26 mouse cellular contexts compared by ENCODE assay signal in genomic region chr2:180986449-180986848, GRCm38 (mm10). TPM values are rescaled to one million over a fixed set of nuclear protein-coding genes. Genes with fewer than 3 reads are reported as not detected.
A peak's percentile ranks its signal among the peaks of the same experiment; 100 is the strongest.
DNase-seq lines count a peak whose midpoint lies in the region; ATAC-seq and TF ChIP-seq lines count a peak whose summit lies in the region.
"Had no signal": no experiment of that assay in that cellular context is flagged by ENCODE, and none has a peak within 500 bp of the region (broad histone marks: within the 10 kb centered on the region; RNA-seq: fewer than 3 reads in every experiment).

TSS of gene Col20a1 (plus strand) at chr2:180986535.

- H3K9ac ChIP-seq in forebrain, postnatal 0 days, result no peak within 1 kb of the TSS
- H3K9ac ChIP-seq in embryonic facial prominence, embryonic 14.5 days (ENCODE audit: low read depth, low read length), result no peak within 1 kb of the TSS
- no peak within 1 kb of the TSS for H3K9ac ChIP-seq in stomach, embryonic 16.5 days (ENCODE audit: low read length)
- H3K9ac ChIP-seq: embryonic facial prominence, embryonic 13.5 days; forebrain, embryonic 15.5 days; kidney, embryonic 15.5 days; liver, embryonic 13.5 days; neural tube, embryonic 15.5 days had no signal

- peak within 1 kb of the TSS; percentile 54; the same call in 1 of the 2 replicates for H3K27ac ChIP-seq in forebrain, embryonic 10.5 days
- H3K27ac ChIP-seq in forebrain, postnatal 0 days (ENCODE audit: low read depth, low read length), result no peak within 1 kb of the TSS
- H3K27ac ChIP-seq in left cerebral cortex, adult 2 months, result 0 out of 2 replicates have a peak within 1 kb of the TSS, but pooled peaks have one; percentile 4
- H3K27ac ChIP-seq in embryonic facial prominence, embryonic 14.5 days (replicated peaks; ENCODE audit: low read depth, low read length), result peak within 1 kb of the TSS; percentile 25; the same call in 1 of the 2 replicates
- H3K27ac ChIP-seq in stomach, embryonic 16.5 days (ENCODE audit: low read length), result peak within 1 kb of the TSS; percentile 75
- H3K27ac ChIP-seq: embryonic facial prominence, embryonic 13.5 days; forebrain, embryonic 15.5 days; heart, adult 2 months; kidney, embryonic 15.5 days; liver, embryonic 13.5 days; neural tube, embryonic 15.5 days had no signal

- no peak within 1 kb of the TSS for H3K4me2 ChIP-seq in forebrain, postnatal 0 days (ENCODE audit: low read depth)
- H3K4me2 ChIP-seq in embryonic facial prominence, embryonic 14.5 days (ENCODE audit: low read depth, low read length), result no peak within 1 kb of the TSS
- H3K4me2 ChIP-seq in stomach, embryonic 16.5 days (ENCODE audit: low read depth, low read length), result no peak within 1 kb of the TSS
- H3K4me2 ChIP-seq: embryonic facial prominence, embryonic 13.5 days; forebrain, embryonic 15.5 days; kidney, embryonic 15.5 days; liver, embryonic 13.5 days; neural tube, embryonic 15.5 days had no signal

- 65% methylated on average over 2 of the region's 2 CpGs for WGBS in forebrain, embryonic 10.5 days
- 60% methylated on average over 2 of the region's 2 CpGs for WGBS in forebrain, postnatal 0 days
- 58% methylated on average over 2 of the region's 2 CpGs for WGBS in embryonic facial prominence, embryonic 14.5 days
- WGBS in stomach, embryonic 16.5 days, result 63% methylated on average over 2 of the region's 2 CpGs

- DNase-seq in forebrain, embryonic 10.5 days (ENCODE audit: extremely low spot score, low spot score), result no peak
- no peak for DNase-seq in forebrain, postnatal 0 days
- no peak for DNase-seq in left cerebral cortex, adult 2 months (ENCODE audit: extremely low spot score in 1 of 2, low spot score in 2 of 2)
- no peak for DNase-seq in left cerebral cortex, postnatal 4 days
- DNase-seq in embryonic facial prominence, embryonic 14.5 days (ENCODE audit: low spot score), result no peak
- no peak for DNase-seq in layer of hippocampus, postnatal 14 days (ENCODE audit: low spot score in 2 of 2)
- DNase-seq: adrenal gland, adult 8-10 months; cerebellum, adult 18-20 months; cerebellum, postnatal 14 days; gastrocnemius, postnatal 14 days; heart, adult 2 months; heart, postnatal 4 days; kidney, adult 11 months; kidney, postnatal 36 days; liver, embryonic 13.5 days; lung, adult 2 months; right cerebral cortex, adult 18-20 months; right cerebral cortex, postnatal 4 days; thymus, postnatal 14 days had no signal

- H3K27me3 ChIP-seq in forebrain, embryonic 10.5 days (ENCODE audit: poor library complexity, severe bottlenecking), result no peaks in the 10 kb centered on the region
- no peaks in the 10 kb centered on the region for H3K27me3 ChIP-seq in forebrain, postnatal 0 days (ENCODE audit: insufficient read depth, low read length)
- H3K27me3 ChIP-seq in embryonic facial prominence, embryonic 14.5 days (replicated peaks; ENCODE audit: control insufficient read depth, insufficient read depth, low read length), result no peaks in the 10 kb centered on the region
- H3K27me3 ChIP-seq in stomach, embryonic 16.5 days (ENCODE audit: control insufficient read depth, insufficient read depth, low read length), result no peaks in the 10 kb centered on the region
- H3K27me3 ChIP-seq: embryonic facial prominence, embryonic 13.5 days; forebrain, embryonic 15.5 days; kidney, embryonic 15.5 days; liver, embryonic 13.5 days; megakaryocyte, embryonic 14.5 days; neural tube, embryonic 15.5 days had no signal

- H3K4me3 ChIP-seq in forebrain, embryonic 10.5 days, result no peak within 1 kb of the TSS
- H3K4me3 ChIP-seq in forebrain, postnatal 0 days (ENCODE audit: low read depth, low read length), result no peak within 1 kb of the TSS
- no peak within 1 kb of the TSS for H3K4me3 ChIP-seq in left cerebral cortex, adult 2 months
- no peak within 1 kb of the TSS for H3K4me3 ChIP-seq in embryonic facial prominence, embryonic 14.5 days (ENCODE audit: low read depth, low read length)
- no peak within 1 kb of the TSS for H3K4me3 ChIP-seq in stomach, embryonic 16.5 days (replicated peaks; ENCODE audit: low read length)
- H3K4me3 ChIP-seq: embryonic facial prominence, embryonic 13.5 days; forebrain, embryonic 15.5 days; heart, adult 2 months; kidney, embryonic 15.5 days; liver, embryonic 13.5 days; megakaryocyte, embryonic 14.5 days; neural tube, embryonic 15.5 days had no signal

- TF ChIP-seq CTCF in forebrain, postnatal 0 days (IDR thresholded peaks at IDR 0.05; ENCODE audit: low read depth), result no peak
- no peak for TF ChIP-seq CTCF in left cerebral cortex, adult 2 months (IDR thresholded peaks at IDR 0.05)

- H3K36me3 ChIP-seq in forebrain, embryonic 10.5 days (replicated peaks), result peaks cover 20% of the 10 kb centered on the region
- peaks cover 14% of the 10 kb centered on the region for H3K36me3 ChIP-seq in forebrain, postnatal 0 days (ENCODE audit: insufficient read depth)
- H3K36me3 ChIP-seq in embryonic facial prominence, embryonic 14.5 days (ENCODE audit: control insufficient read depth, insufficient read depth, low read length), result peaks cover 10% of the 10 kb centered on the region; the same call in 1 of the 2 replicates
- 0 out of 2 replicates have a peak, but pooled peaks cover 8% of the 10 kb centered on the region for H3K36me3 ChIP-seq in stomach, embryonic 16.5 days (ENCODE audit: control insufficient read depth, insufficient read depth, low read length)

- H3K9me3 ChIP-seq in forebrain, embryonic 10.5 days, result no peaks in the 10 kb centered on the region
- H3K9me3 ChIP-seq in forebrain, postnatal 0 days (ENCODE audit: low read length), result no peaks in the 10 kb centered on the region
- no peaks in the 10 kb centered on the region for H3K9me3 ChIP-seq in embryonic facial prominence, embryonic 14.5 days (ENCODE audit: control insufficient read depth, low read length)
- H3K9me3 ChIP-seq in stomach, embryonic 16.5 days (replicated peaks; ENCODE audit: control insufficient read depth, low read length), result no peaks in the 10 kb centered on the region
- H3K9me3 ChIP-seq: embryonic facial prominence, embryonic 13.5 days; forebrain, embryonic 15.5 days; kidney, embryonic 15.5 days; liver, embryonic 13.5 days; megakaryocyte, embryonic 14.5 days; neural tube, embryonic 15.5 days had no signal

- intact Hi-C loops in left cerebral cortex, adult 2 months (cut with DNase I), result no loop called here
- intact Hi-C loops in left cerebral cortex, postnatal 4 days (cut with DNase I), result no loop called here

- H3K4me1 ChIP-seq in forebrain, embryonic 10.5 days, result peaks cover 23% of the 10 kb centered on the region
- H3K4me1 ChIP-seq in forebrain, postnatal 0 days (ENCODE audit: insufficient read depth), result no peaks in the 10 kb centered on the region
- 0 out of 2 replicates have a peak, but pooled peaks cover 9% of the 10 kb centered on the region for H3K4me1 ChIP-seq in embryonic facial prominence, embryonic 14.5 days (ENCODE audit: control insufficient read depth, insufficient read depth, low read length)
- peaks cover 5% of the 10 kb centered on the region; the same call in 1 of the 2 replicates for H3K4me1 ChIP-seq in stomach, embryonic 16.5 days (ENCODE audit: control insufficient read depth, insufficient read depth, low read length)
- H3K4me1 ChIP-seq: forebrain, embryonic 15.5 days; kidney, embryonic 15.5 days had no signal

- ATAC-seq in forebrain, postnatal 0 days, result no peak
- ATAC-seq in embryonic facial prominence, embryonic 14.5 days (ENCODE audit: low read depth), result no peak
- no peak for ATAC-seq in stomach, embryonic 16.5 days (ENCODE audit: insufficient read depth, low FRiP score)
- ATAC-seq: activated CD4-positive, CD25-positive, alpha-beta regulatory T cell, adult 4 months; forebrain, embryonic 15.5 days had no signal

RNA-seq across cellular contexts. Expression of gene Col20a1, which starts in this region (rescaled TPM):
- 0.07 and 0.17 TPM in 2 replicates for polyA plus RNA-seq in forebrain, embryonic 10.5 days (2016; fragmentation: Nextera tagmentation; extraction: Ambion mirVana)
- total RNA-seq in forebrain, postnatal 0 days (2014; rRNA removed), result 0.23 and 0.29 TPM in 2 replicates
- polyA plus RNA-seq in forebrain, postnatal 0 days (2015; fragmentation: Nextera tagmentation; extraction: Ambion mirVana), result 0.09 and 0.17 TPM in 2 replicates
- 1 to 10 TPM; 2.2 to 2.5 TPM for total RNA-seq in left cerebral cortex, adult 2 months (2021)
- total RNA-seq in left cerebral cortex, postnatal 4 days (2021), result under 1 TPM; 0.50 to 0.87 TPM
- 2.5 and 3.7 TPM in 2 replicates for polyA plus RNA-seq in embryonic facial prominence, embryonic 14.5 days (2014; fragmentation: Nextera tagmentation; extraction: Ambion mirVana)
- 0.94 TPM in 2 replicates for polyA plus RNA-seq in stomach, embryonic 16.5 days (2015; fragmentation: Nextera tagmentation; extraction: Ambion mirVana)
- total RNA-seq in layer of hippocampus, postnatal 14 days (2021), result 1 to 10 TPM; 1.5 to 2.6 TPM
